Mouse (Mus musculus) CH12.LX (cell line): ENCODE results near the gene Ttc7b. TPM values are rescaled to one million over a fixed set of nuclear protein-coding genes. Genes with fewer than 3 reads are reported as not detected.

Experiments used
- DNase-seq: peaks from one replicate; pipeline ENCODE4 v3.0.0-alpha.2; 2013; ENCODE audit errors: extremely low read depth
- H3K27ac ChIP-seq: 2 replicates; pipeline ENCODE4 v1.5.1; 2012; ENCODE audit warnings: low read depth, mild to moderate bottlenecking, control low read depth, moderate library complexity; ENCODE audit not compliant: insufficient read depth
- H3K27me3 ChIP-seq: replicated peaks from 2 replicates; pipeline ENCODE3; 2012; ENCODE audit warnings: inconsistent platforms
- H3K36me3 ChIP-seq, 2 experiments: replicated peaks in 1 of 2; 2 replicates each; pipeline versions ENCODE3 to v1.6.1; 2012; ENCODE audit warnings: inconsistent platforms in 1 of 2, low read length in 1 of 2, mild to moderate bottlenecking in 1 of 2, mixed read lengths in 1 of 2, moderate library complexity in 1 of 2; ENCODE audit not compliant: control insufficient read depth in 1 of 2, insufficient read depth in 1 of 2
- H3K4me1 ChIP-seq, 2 experiments: 2 replicates each; pipeline ENCODE4 v1.6.1; 2012; ENCODE audit warnings: inconsistent platforms in 1 of 2, moderate library complexity in 1 of 2; ENCODE audit not compliant: insufficient read depth in 2 of 2, control insufficient read depth in 1 of 2
- H3K4me2 ChIP-seq: 2 replicates; pipeline ENCODE4 v1.6.1; 2012; ENCODE audit warnings: low read depth, mild to moderate bottlenecking, control low read depth; ENCODE audit not compliant: poor library complexity, insufficient read depth, severe bottlenecking
- H3K4me3 ChIP-seq, 3 experiments: fragments of 150-350 bp in 1 of 3; sonication (generic) in 1 of 3; replicated peaks in 1 of 3; 2 replicates each; pipeline versions ENCODE3 to v1.5.1; 2011 to 2012; ENCODE audit warnings: low read depth in 2 of 3, low read length in 2 of 3, mild to moderate bottlenecking in 2 of 3, moderate library complexity in 2 of 3, control low read depth in 1 of 3, improper control_type of control experiment in 1 of 3, inconsistent platforms in 1 of 3, mixed read lengths in 1 of 3; ENCODE audit not compliant: poor library complexity in 1 of 3
- H3K79me2 ChIP-seq: replicated peaks from 2 replicates; pipeline ENCODE4 v1.6.1; 2012; ENCODE audit warnings: mild to moderate bottlenecking, moderate library complexity; ENCODE audit not compliant: control insufficient read depth, poor library complexity, insufficient read depth, severe bottlenecking; ENCODE audit errors: extremely low read depth
- H3K9ac ChIP-seq: 2 replicates; pipeline ENCODE4 v1.6.1; 2012; ENCODE audit warnings: low read depth, mild to moderate bottlenecking, control low read depth, moderate library complexity; ENCODE audit not compliant: insufficient read depth
- H3K9me3 ChIP-seq: replicated peaks from 2 replicates; pipeline ENCODE3; 2012; ENCODE audit warnings: low read length, inconsistent platforms, mixed read lengths
- CHD1 ChIP-seq: IDR thresholded peaks from 2 replicates; pipeline ENCODE4 v1.6.1; 2012; ENCODE audit warnings: low read depth, low read length, improper control_type of control experiment, inconsistent platforms
- CTCF ChIP-seq, 2 experiments: IDR thresholded peaks in 1 of 2; conservative IDR thresholded peaks in 1 of 2; 2 replicates each; pipeline ENCODE4 v1.5.1; 2011 to 2012; ENCODE audit warnings: low read depth in 2 of 2, low read length in 2 of 2, improper control_type of control experiment in 1 of 2, inconsistent platforms in 1 of 2, mild to moderate bottlenecking in 1 of 2, moderate library complexity in 1 of 2
- ELF1 ChIP-seq: IDR thresholded peaks from 2 replicates; pipeline ENCODE4 v1.6.1; 2014; ENCODE audit warnings: low read depth, mild to moderate bottlenecking, inconsistent platforms, low read length, improper control_type of control experiment
- EP300 ChIP-seq: IDR thresholded peaks from 2 replicates; pipeline ENCODE4 v1.6.1; 2011; ENCODE audit warnings: low read length, improper control_type of control experiment
- IRF4 ChIP-seq: IDR thresholded peaks from 2 replicates; pipeline ENCODE4 v1.6.1; 2014; ENCODE audit warnings: low read depth, mild to moderate bottlenecking, inconsistent platforms, low read length, improper control_type of control experiment
- JUND ChIP-seq: conservative IDR thresholded peaks from 2 replicates; pipeline ENCODE4 v1.6.1; 2011; ENCODE audit warnings: low read depth, low read length, improper control_type of control experiment
- MAFK ChIP-seq: IDR thresholded peaks from 2 replicates; pipeline ENCODE4 v1.6.1; 2011; ENCODE audit warnings: low read length, improper control_type of control experiment; ENCODE audit not compliant: insufficient replicate concordance
- MYC ChIP-seq: IDR thresholded peaks from 2 replicates; pipeline ENCODE4 v1.6.1; 2011; ENCODE audit warnings: low read depth, mild to moderate bottlenecking, improper control_type of control experiment, low read length
- NRF1 ChIP-seq: IDR thresholded peaks from 2 replicates; pipeline ENCODE4 v1.6.1; 2014; ENCODE audit warnings: low read depth, mild to moderate bottlenecking, inconsistent platforms, low read length, improper control_type of control experiment, moderate library complexity
- RAD21 ChIP-seq: IDR thresholded peaks from 2 replicates; pipeline ENCODE4 v1.6.1; 2011; ENCODE audit warnings: low read depth, mild to moderate bottlenecking, low read length, improper control_type of control experiment, moderate library complexity
- SIN3A ChIP-seq: IDR thresholded peaks from 2 replicates; pipeline ENCODE4 v1.6.1; 2012; ENCODE audit warnings: low read length, improper control_type of control experiment, inconsistent platforms
- SMC3 ChIP-seq: IDR thresholded peaks from 2 replicates; pipeline ENCODE4 v1.6.1; 2011; ENCODE audit warnings: low read depth, low read length, improper control_type of control experiment
- USF1 ChIP-seq: IDR thresholded peaks from 2 replicates; pipeline ENCODE4 v1.6.1; 2014; ENCODE audit warnings: low read depth, mild to moderate bottlenecking, inconsistent platforms, low read length, improper control_type of control experiment
- USF2 ChIP-seq: conservative IDR thresholded peaks from 2 replicates; pipeline ENCODE4 v1.6.1; 2011; ENCODE audit warnings: low read depth, low read length, improper control_type of control experiment
- ZKSCAN1 ChIP-seq: IDR thresholded peaks from 2 replicates; pipeline ENCODE4 v1.6.1; 2012; ENCODE audit warnings: low read depth, inconsistent platforms, low read length, improper control_type of control experiment, borderline replicate concordance
- ZMIZ1 ChIP-seq: IDR thresholded peaks from 2 replicates; pipeline ENCODE4 v1.6.1; 2012; ENCODE audit warnings: low read depth, mild to moderate bottlenecking, inconsistent platforms, low read length, improper control_type of control experiment
- dilution Hi-C: fragments of 300-500 bp; cut with MboI; formaldehyde crosslinking; loops from 2 replicates; pipeline ENCODE4 v1.14.3; 2020; ENCODE audit warnings: low sequenced_read_pairs; ENCODE audit not compliant: extremely low pct_unique_long_range_greater_than_20kb, extremely low pct_ligation_motif_present
- in situ Hi-C: fragments of 300-500 bp; cut with MboI; formaldehyde crosslinking; loops from 3 replicates; pipeline ENCODE4 v1.14.3; 2019; ENCODE audit warnings: low sequenced_read_pairs, low pct_ligation_motif_present, low pct_unique_long_range_greater_than_20kb, mixed read lengths
- polyA plus RNA-seq: library from polyadenylated mRNA; unstranded; fragments of >175 nt; gene quantifications from 2 replicates; pipeline ENCODE4 v1.2.1, GENCODE M21; 2012; ENCODE audit warnings: low read depth; ENCODE audit not compliant: insufficient read length
- total RNA-seq, 2 experiments: library from RNA; depleted of rRNA; stranded (reverse); fragments of 300-350 nt in 1 of 2; fragments of >200 nt in 1 of 2; gene quantifications; 2 replicates each; pipeline ENCODE4 v1.2.3; 2012 to 2014

Ttc7b gene
- total and polyA plus RNA-seq, 3 experiments = 7.8 to 18.3 (median 12.7) TPM

DNA sequence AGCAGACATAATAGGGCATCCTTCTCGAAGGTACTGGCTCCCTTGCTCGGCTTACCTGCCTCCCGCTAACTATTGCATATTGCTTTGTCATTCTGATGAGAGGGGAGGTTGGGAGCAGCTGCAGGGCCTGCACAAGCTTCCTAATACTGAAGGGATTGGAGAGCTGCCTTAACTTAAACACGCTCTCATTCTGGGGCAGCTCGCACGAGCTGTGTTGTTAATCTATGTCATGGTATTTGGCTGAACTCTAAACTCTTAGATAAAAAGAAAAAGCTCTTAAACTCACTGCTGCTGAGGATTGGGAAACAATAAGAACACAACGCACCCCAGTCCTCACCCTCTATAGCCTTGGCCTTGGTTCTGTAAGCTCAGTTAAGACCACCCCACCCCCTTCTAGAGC lies 113.3 kb downstream of the Ttc7b start:
- Histone ChIP-seq H3K79me2 (no peaks in the 10 kb centered on the region), H3K27ac (no peak overlapping the region), H3K36me3 (peaks cover 7 to 37% of the 10 kb centered on the region in 2 experiments), H3K9ac (no peak overlapping the region), H3K4me1 (no peaks in the 10 kb centered on the region), H3K27me3 (no peaks in the 10 kb centered on the region), H3K9me3 (no peaks in the 10 kb centered on the region), H3K4me3 (no peak overlapping the region), H3K4me2 (no peak overlapping the region)
- TF ChIP-seq USF1 = no peak
- TF ChIP-seq SMC3 = no peak
- TF ChIP-seq ZMIZ1 = no peak
- TF ChIP-seq RAD21 = no peak
- TF ChIP-seq CTCF (conservative IDR thresholded peaks at IDR 0.05 in 1 of 2, IDR thresholded peaks at IDR 0.05 in 1 of 2; ENCODE audit: low read depth in 2 of 2, low read length in 2 of 2) = no peak
- no peak for TF ChIP-seq EP300
- TF ChIP-seq JUND = no peak
- no peak for TF ChIP-seq SIN3A
- no peak for TF ChIP-seq USF2
- no peak for TF ChIP-seq MAFK
- TF ChIP-seq IRF4 = no peak
- no peak for TF ChIP-seq MYC
- TF ChIP-seq ZKSCAN1 = no peak
- TF ChIP-seq NRF1 = no peak
- DNase-seq = no peak
- dilution Hi-C loops (no loop called here), in situ Hi-C loops (no loop called here)

DNA sequence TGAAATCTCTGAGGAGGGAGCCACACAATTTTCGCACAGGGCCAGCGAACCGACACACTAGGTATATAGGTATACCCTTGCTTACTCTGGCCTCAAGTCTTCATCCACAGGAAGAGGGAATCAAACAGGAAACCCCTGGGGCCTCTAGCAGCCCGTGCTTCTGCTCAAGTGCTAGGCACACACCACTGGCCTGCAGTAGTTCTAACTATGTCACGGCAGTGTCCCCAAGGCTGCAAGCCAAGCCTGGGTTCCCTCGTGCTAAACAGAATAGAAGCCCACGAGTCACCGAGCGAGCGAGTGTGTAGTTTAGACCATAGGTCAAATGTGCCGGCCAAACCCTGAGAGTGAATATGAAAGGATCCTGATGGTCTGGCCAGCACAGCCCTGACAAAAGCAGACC lies 114.5 kb downstream of the Ttc7b start:
- H3K4me1 ChIP-seq = no peaks in the 10 kb centered on the region
- no peaks in the 10 kb centered on the region for H3K79me2 ChIP-seq
- no peak overlapping the region for H3K27ac ChIP-seq
- H3K36me3 ChIP-seq = peaks cover 13 to 48% of the 10 kb centered on the region in 2 experiments
- H3K9ac ChIP-seq = no peak overlapping the region
- H3K27me3 ChIP-seq = no peaks in the 10 kb centered on the region
- in situ Hi-C loops = no loop called here
- H3K4me3 ChIP-seq = no peak overlapping the region
- no peak for TF ChIP-seq ELF1
- no peaks in the 10 kb centered on the region for H3K9me3 ChIP-seq
- dilution Hi-C loops = no loop called here
- no peak for DNase-seq
- H3K4me2 ChIP-seq = no peak overlapping the region

DNA sequence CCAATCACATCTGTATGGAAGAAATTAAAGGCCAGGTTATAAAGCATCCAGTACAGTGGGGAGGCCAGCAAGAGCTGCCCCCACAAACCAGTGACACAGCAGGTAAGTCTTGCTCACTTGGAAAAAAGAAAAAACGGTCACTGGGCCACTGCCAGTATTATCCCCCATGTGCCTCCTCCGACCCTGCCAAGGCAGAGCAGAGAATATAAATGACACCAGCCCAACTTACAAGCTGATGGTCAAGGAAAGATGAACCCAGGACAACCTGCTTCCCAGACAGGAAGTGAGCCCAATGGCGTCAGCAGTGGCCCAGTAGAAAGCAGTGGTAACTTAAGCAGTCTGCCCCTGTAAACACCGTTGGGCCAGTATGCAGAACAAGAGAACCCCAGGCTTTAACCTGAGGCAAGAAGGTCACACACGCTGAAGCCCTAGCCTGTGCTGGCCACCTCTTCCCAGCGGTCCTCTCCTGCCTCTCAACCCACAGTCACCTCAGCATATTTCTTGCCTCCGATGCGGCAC lies 115.1 kb downstream of the Ttc7b start:
- Histone ChIP-seq H3K9me3 (no peaks in the 10 kb centered on the region), H3K27me3 (no peaks in the 10 kb centered on the region), H3K27ac (no peak overlapping the region), H3K4me3 (no peak overlapping the region), H3K79me2 (no peaks in the 10 kb centered on the region), H3K9ac (no peak overlapping the region), H3K4me1 (no peaks in the 10 kb centered on the region), H3K4me2 (no peak overlapping the region), H3K36me3 (peaks cover 17 to 53% of the 10 kb centered on the region in 2 experiments)
- no peak for TF ChIP-seq CHD1
- DNase-seq = no peak
- in situ Hi-C loops = no loop called here
- dilution Hi-C loops = no loop called here
